Mouse (Mus musculus): ENCODE measurements at regions not wholly inside any gene's neighbourhood (a gene's known extent, or its start where the extent isn't known, plus 50 kb on each side); places are given as distances from the start of the nearest gene placed in this dataset.

DNA sequence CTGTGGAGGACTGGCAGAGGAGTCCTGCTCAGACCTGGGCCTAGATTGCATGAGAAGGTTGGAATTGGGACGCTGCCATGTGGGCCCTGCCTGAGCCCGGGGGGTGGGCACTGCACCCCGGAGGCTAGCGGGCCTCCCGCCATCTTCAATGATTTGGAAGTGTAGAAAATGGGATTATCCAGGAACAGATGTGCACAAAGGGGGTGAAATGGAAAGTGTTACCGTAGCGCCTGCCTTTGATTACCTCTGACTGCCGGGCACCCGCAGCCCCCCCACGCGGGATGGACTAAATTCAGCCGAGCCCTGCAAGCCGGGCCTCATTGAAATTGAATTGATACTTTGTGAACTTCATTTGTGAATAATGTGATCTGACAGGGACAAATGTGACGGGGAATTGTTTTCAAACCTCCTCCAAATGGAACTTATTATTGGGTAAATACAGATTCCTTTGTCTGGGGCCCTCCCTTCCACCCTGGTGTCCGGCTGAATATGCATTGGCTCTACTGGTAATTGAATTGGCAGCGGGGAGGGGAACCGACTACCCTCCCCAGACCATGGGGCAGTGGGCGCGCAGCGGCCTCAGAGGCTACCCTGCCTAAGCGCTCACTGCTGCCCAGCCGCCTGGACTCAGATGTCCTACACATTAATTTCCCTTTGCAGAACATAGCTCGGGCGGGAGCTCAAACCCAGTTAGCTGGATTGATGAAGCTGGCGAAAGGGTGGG, 77.9 kb upstream of the Nkx1-1 start:
- no peak for DNase-seq

DNA sequence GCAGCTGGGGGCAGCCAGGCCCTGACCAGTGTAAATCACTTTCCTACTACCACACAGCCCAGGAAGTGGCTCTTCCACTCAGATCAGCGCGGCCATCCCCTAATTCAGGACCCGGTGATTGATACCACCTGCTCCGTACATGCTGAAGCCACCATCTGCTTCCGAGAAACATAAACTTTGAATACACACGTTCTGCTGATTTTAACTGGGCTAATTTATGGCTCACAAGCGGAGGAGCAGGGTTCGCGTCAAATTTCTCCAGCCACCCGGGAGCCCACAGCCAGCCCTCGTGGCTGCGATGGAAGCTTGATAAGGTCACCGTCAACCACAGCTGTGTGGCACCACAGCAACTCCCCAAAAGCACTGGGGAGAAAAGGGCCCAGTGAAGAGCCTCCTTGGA, 72.0 kb upstream of the Nkx1-1 start:
- no peak for DNase-seq

- no peak for DNase-seq
These were observed 68.1 kb upstream of the Nkx1-1 start for GRCm38 (mm10) chr5:33501735-33502495.

- no peak for DNase-seq
These were observed 67.4 kb upstream of the Nkx1-1 start for GRCm38 (mm10) chr5:33501211-33501610.

DNA sequence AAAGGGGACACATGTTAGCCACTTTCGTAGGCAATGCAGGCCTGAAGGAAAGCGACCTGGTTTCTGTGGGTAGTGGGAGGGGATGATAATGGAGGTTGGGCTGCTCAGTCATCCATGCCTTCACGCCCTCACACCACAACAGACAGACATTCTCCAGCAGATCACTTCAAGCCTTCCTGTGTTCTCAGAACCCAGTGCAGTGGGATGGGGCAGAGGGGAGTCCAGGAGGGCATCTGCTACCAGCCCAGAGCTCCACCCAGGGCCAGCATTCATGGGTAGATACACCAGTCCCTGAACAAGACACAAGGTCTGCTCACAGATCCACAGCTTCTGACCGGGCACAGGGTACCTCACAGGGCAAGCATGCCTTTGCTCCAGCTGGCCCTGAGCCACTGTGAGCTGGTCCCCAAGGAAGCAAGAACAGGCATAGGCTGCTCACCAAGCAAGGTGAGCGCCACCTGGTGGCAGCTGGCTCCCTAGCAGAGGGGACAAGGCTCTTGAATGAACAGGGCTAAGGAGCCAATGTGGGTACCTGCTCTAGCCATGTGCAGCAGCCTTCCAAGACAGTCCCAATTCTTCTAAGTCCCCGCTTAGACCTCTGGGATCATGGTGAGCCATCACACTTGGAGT, 62.2 kb upstream of the Nkx1-1 start:
- DNase-seq: peak; percentile 75

GRCm38 (mm10) chr5:33495276-33495675, 61.5 kb upstream of the Nkx1-1 start:
- DNase-seq: no peak

DNA sequence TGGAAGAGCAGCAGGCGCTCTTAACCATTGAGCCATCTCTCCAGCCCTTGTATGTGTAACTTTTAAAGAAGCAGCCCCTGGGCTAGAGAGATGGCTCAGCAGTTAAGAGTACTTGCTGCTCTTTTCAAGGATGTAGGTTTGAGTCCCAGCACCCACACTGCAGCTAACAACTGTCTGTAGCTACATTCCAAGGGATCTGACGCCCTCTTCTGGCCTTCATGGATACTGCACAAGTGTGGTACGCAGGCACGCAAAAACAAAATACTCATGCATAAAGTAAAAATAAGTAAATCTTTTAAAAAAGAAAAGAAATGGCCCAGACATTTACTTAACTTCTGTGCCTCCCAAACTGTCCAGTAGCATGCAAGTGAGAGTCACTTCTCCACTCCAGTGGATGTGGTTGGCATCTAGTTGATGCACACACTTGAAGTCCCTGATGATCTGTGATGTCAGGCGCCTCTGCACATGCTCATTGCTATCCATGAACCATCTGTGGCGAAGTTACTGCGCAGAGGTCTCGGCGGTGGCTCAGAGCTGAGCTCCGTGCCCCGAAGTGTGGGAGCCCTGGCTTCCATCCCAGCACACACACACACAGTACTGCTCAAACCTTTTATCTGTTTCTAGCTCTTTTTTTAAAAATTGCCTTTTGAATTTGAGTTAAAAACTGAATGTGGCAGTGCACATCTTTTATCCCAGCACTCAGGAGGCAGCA, 59.0 kb upstream of the Nkx1-1 start:
- no peak for DNase-seq

GRCm38 (mm10) chr5:33489286-33489685, 55.5 kb upstream of the Nkx1-1 start:
- no peak for DNase-seq

- DNase-seq: no peak
These were observed 54.4 kb upstream of the Nkx1-1 start for GRCm38 (mm10) chr5:33488152-33488561.

DNA sequence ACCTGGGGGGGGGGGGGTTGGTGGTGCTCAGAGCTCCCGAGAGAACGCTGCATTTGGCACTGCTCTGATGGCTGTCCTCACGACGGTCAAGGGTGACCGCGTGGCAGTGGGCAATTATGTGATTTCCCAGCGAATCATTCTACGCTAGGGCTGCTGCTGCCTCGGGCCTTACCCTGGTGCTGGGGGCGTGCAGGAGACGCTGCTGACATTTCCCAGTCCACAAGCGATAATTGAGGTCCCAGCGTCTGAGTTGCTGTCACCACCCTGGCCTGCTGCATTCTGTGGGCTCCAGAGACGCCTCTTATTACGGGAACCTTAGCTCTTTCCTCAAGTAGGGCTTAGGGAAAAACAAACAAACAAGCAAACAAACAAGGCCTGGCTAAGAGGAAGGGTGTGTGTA, 52.0 kb upstream of the Nkx1-1 start:
- DNase-seq: no peak

Measured in lung, postnatal 14 days (tissue).